Mouse (Mus musculus) MEL-GATA-1-ER (cell line): ENCODE data around the gene Fam205a3.
"Not testable (repeated sequence)": the region's sequence is repeated elsewhere in the genome, so short reads cannot be mapped to it uniquely, and the experiment has no call there.

Source experiments
- DNase-seq: peaks from one replicate; pipeline ENCODE4 v3.0.0-alpha.2; 2012; ENCODE audit warnings: low read depth; ENCODE audit errors: extremely low read depth

The Fam205a3 gene

GRCm38 (mm10) chr4:42318034-42318433 is at the start of gene Fam205a3:
Gene Fam205a3, plus strand, starts transcription at chr4:42318334.
- DNase-seq, result not testable (repeated sequence)

- DNase-seq, result not testable (repeated sequence)
These were observed 24.2 kb upstream of the Fam205a3 start, which contains the start of gene Gm21953 for GRCm38 (mm10) chr4:42293967-42294366. Gene Gm21953, plus strand, starts transcription at chr4:42294267.
